8 mouse cellular contexts compared by ENCODE assay signal in genomic region chr6:47878593-47878992, GRCm38 (mm10). TPM values are rescaled to one million over a fixed set of nuclear protein-coding genes. Genes with fewer than 3 reads are reported as not detected.
DNase-seq lines count a peak whose midpoint lies in the region; ATAC-seq and TF ChIP-seq lines count a peak whose summit lies in the region.

No protein-coding gene starts in this region.

- peaks cover 6% of the 10 kb centered on the region for H3K4me1 ChIP-seq in liver, adult 2 months (ENCODE audit: control insufficient read depth, insufficient read depth, low read length)
- peaks cover 16% of the 10 kb centered on the region for H3K4me1 ChIP-seq in hindbrain, embryonic 16.5 days (ENCODE audit: control insufficient read depth, insufficient read depth, low read depth, low read length)

- H3K79me2 ChIP-seq in liver, adult 2 months (ENCODE audit: control insufficient read depth, insufficient read depth, low read length) = peaks cover 18% of the 10 kb centered on the region; the same call in 1 of the 2 replicates
- peaks cover 38% of the 10 kb centered on the region for H3K79me2 ChIP-seq in myocyte (ENCODE audit: control insufficient read depth, insufficient read depth)

- peak overlapping the region; percentile 75 for H3K4me2 ChIP-seq in hindbrain, embryonic 16.5 days (ENCODE audit: low read length)
- peak overlapping the region; percentile 75 for H3K4me2 ChIP-seq in myocyte (ENCODE audit: low read depth)

- H3K27me3 ChIP-seq in liver, adult 2 months (ENCODE audit: control insufficient read depth, insufficient read depth, low read length) = no peaks in the 10 kb centered on the region
- H3K27me3 ChIP-seq in hindbrain, embryonic 16.5 days (replicated peaks; ENCODE audit: control insufficient read depth, insufficient read depth, low read length) = no peaks in the 10 kb centered on the region
- no peaks in the 10 kb centered on the region for H3K27me3 ChIP-seq in myocyte (ENCODE audit: control insufficient read depth, insufficient read depth, insufficient read length)

- no peak for DNase-seq in liver, adult 2 months (ENCODE audit: extremely low read depth, low read depth, low spot score)
- no peak for DNase-seq in liver
- DNase-seq in embryo, embryonic 9.5 days (ENCODE audit: extremely low spot score) = peak; percentile 2
- no peak for DNase-seq in left cerebral cortex, postnatal 36 days (ENCODE audit: low spot score in 2 of 2)
- DNase-seq in frontal cortex, adult 2 months (ENCODE audit: extremely low spot score in 1 of 2, low spot score in 1 of 2) = no peak
- no peak for DNase-seq in left cerebral cortex, adult 9 months (ENCODE audit: low spot score in 2 of 2)

- peaks cover 11% of the 10 kb centered on the region for H3K36me3 ChIP-seq in liver, adult 2 months (ENCODE audit: control insufficient read depth, insufficient read depth, low read length)
- peaks cover 19% of the 10 kb centered on the region for H3K36me3 ChIP-seq in hindbrain, embryonic 16.5 days (ENCODE audit: control insufficient read depth, insufficient read depth, low read length)
- peaks cover 25% of the 10 kb centered on the region for H3K36me3 ChIP-seq in myocyte (ENCODE audit: control insufficient read depth, insufficient read depth)

- H3K9me3 ChIP-seq in hindbrain, embryonic 16.5 days (ENCODE audit: control insufficient read depth, low read length) = no peaks in the 10 kb centered on the region

- peak overlapping the region; percentile 67 for H3ac ChIP-seq in myocyte (ENCODE audit: control insufficient read depth, insufficient read length)

- no peak for TF ChIP-seq POLR2A in liver, adult 2 months (IDR thresholded peaks at IDR 0.05; ENCODE audit: extremely low read depth, insufficient read depth, low read length)
- no peak for TF ChIP-seq POLR2A in myocyte (IDR thresholded peaks at IDR 0.05; ENCODE audit: insufficient read length, low read depth)

- no peak for TF ChIP-seq CTCF in liver, adult 2 months (IDR thresholded peaks at IDR 0.05; ENCODE audit: low read depth, low read length)

- peak overlapping the region; percentile 80 for H3K4me3 ChIP-seq in liver, adult 2 months (ENCODE audit: insufficient read depth, low read depth, low read length)
- peak overlapping the region; percentile 89 for H3K4me3 ChIP-seq in hindbrain, embryonic 16.5 days (ENCODE audit: low read length)
- H3K4me3 ChIP-seq in myocyte = peak overlapping the region; percentile 73

- WGBS in liver, adult 2 months = 59% methylated on average over 3 of the region's 3 CpGs
- WGBS in hindbrain, embryonic 16.5 days = 33% methylated on average over 3 of the region's 3 CpGs

- H3K27ac ChIP-seq in liver, adult 2 months (replicated peaks; ENCODE audit: insufficient read depth, low read depth, low read length) = 0 out of 2 replicates have a peak overlapping the region, but pooled peaks have one; percentile 3
- H3K27ac ChIP-seq in hindbrain, embryonic 16.5 days (ENCODE audit: low read depth, low read length) = peak overlapping the region; percentile 96; the same call in 1 of the 2 replicates

- ATAC-seq in hindbrain, embryonic 16.5 days = no peak

- H3K9ac ChIP-seq in liver, adult 2 months (ENCODE audit: low read depth, low read length) = peak overlapping the region; percentile 5; the same call in 1 of the 2 replicates
- H3K9ac ChIP-seq in hindbrain, embryonic 16.5 days (ENCODE audit: low read depth, low read length) = peak overlapping the region; percentile 97

- intact Hi-C loops in left cerebral cortex, postnatal 36 days (cut with DNase I) = loop anchor here (5.0 kb wide), 2 partner anchors 41 to 44 kb away; partner anchors contain the start of genes Zfp212 and Zfp398

TF ChIP-seq in myocyte, 11 proteins besides CTCF, POLR2A, EP300 and RAD21:
- TF ChIP-seq MYOG (IDR thresholded peaks at IDR 0.05; ENCODE audit: control insufficient read depth in 1 of 3, insufficient read depth in 1 of 3, insufficient read length in 2 of 3, low read depth in 2 of 3) (no peak), MYOD1 (IDR thresholded peaks at IDR 0.05; ENCODE audit: control insufficient read depth in 1 of 3, insufficient read length in 2 of 3, low read depth in 2 of 3) (no peak), SRF (IDR thresholded peaks at IDR 0.05; ENCODE audit: control insufficient read depth, insufficient read length, low read depth) (no peak), E2F4 (IDR thresholded peaks at IDR 0.05; ENCODE audit: insufficient read depth) (no peak), REST (IDR thresholded peaks at IDR 0.05; ENCODE audit: insufficient read depth, insufficient read length) (no peak), POLR2AphosphoS2 (IDR thresholded peaks at IDR 0.05; ENCODE audit: insufficient read length, low read depth) (no peak)

RNA-seq across cellular contexts. Expression of gene Zfp282, which starts 1.6 kb away (rescaled TPM):
- 3.0 TPM in 2 replicates for total RNA-seq in liver, adult 2 months (2014; rRNA removed)
- polyA plus RNA-seq in liver, adult 2 months (2012; rRNA removed) = 1.7 and 2.6 TPM in 2 replicates
- polyA plus RNA-seq in hindbrain, embryonic 16.5 days (2015; fragmentation: Nextera tagmentation; extraction: Ambion mirVana) = 20.9 and 22.9 TPM in 2 replicates
- polyA plus RNA-seq in myocyte (2012; fragmentation: generic; extraction: Trizol) = 22.4 TPM
- total RNA-seq in left cerebral cortex, postnatal 36 days (2021) = 10 to 100 TPM; 14.0 to 14.8 TPM
- 11.2 and 11.5 TPM in 2 replicates for polyA plus RNA-seq in frontal cortex, adult 2 months (2012; rRNA removed)

RNA-seq across cellular contexts. Expression of gene Zfp212, which starts 41.7 kb away (rescaled TPM):
- 3.3 and 4.2 TPM in 2 replicates for total RNA-seq in liver, adult 2 months (2014; rRNA removed)
- 4.9 and 5.0 TPM in 2 replicates for polyA plus RNA-seq in liver, adult 2 months (2012; rRNA removed)
- 13.9 and 15.3 TPM in 2 replicates for polyA plus RNA-seq in hindbrain, embryonic 16.5 days (2015; fragmentation: Nextera tagmentation; extraction: Ambion mirVana)
- polyA plus RNA-seq in myocyte (2012; fragmentation: generic; extraction: Trizol) = 9.7 TPM
- total RNA-seq in left cerebral cortex, postnatal 36 days (2021) = 10 to 100 TPM; 16.6 to 19.5 TPM
- 10.5 and 12.9 TPM in 2 replicates for polyA plus RNA-seq in frontal cortex, adult 2 months (2012; rRNA removed)

RNA-seq across cellular contexts. Expression of gene Zfp398, which starts 43.1 kb away (rescaled TPM):
- total RNA-seq in liver, adult 2 months (2014; rRNA removed) = 4.0 and 4.6 TPM in 2 replicates
- polyA plus RNA-seq in liver, adult 2 months (2012; rRNA removed) = 3.3 and 4.5 TPM in 2 replicates
- polyA plus RNA-seq in hindbrain, embryonic 16.5 days (2015; fragmentation: Nextera tagmentation; extraction: Ambion mirVana) = 16.5 and 16.8 TPM in 2 replicates
- 2.2 TPM for polyA plus RNA-seq in myocyte (2012; fragmentation: generic; extraction: Trizol)
- 10 to 100 TPM; 19.9 to 23.0 TPM for total RNA-seq in left cerebral cortex, postnatal 36 days (2021)
- polyA plus RNA-seq in frontal cortex, adult 2 months (2012; rRNA removed) = 14.3 and 15.4 TPM in 2 replicates

RNA-seq across cellular contexts. Expression of gene Zfp786, which starts 47.9 kb away (rescaled TPM):
- total RNA-seq in liver, adult 2 months (2014; rRNA removed) = 0.07 and 0.28 TPM in 2 replicates
- 0.12 and 0.27 TPM in 2 replicates for polyA plus RNA-seq in liver, adult 2 months (2012; rRNA removed)
- 13.9 and 15.7 TPM in 2 replicates for polyA plus RNA-seq in hindbrain, embryonic 16.5 days (2015; fragmentation: Nextera tagmentation; extraction: Ambion mirVana)
- 0.30 TPM for polyA plus RNA-seq in myocyte (2012; fragmentation: generic; extraction: Trizol)
- 1 to 10 TPM; 5.5 TPM for total RNA-seq in left cerebral cortex, postnatal 36 days (2021)
- 2.4 TPM in 2 replicates for polyA plus RNA-seq in frontal cortex, adult 2 months (2012; rRNA removed)
